Mouse (Mus musculus): Measurements from ENCODE around the gene Cfap61. TPM values are rescaled to one million over a fixed set of nuclear protein-coding genes. Genes with fewer than 3 reads are reported as not detected.

Cfap61 gene
- polyA plus RNA-seq, 1 experiment from 2014 or later = 1.6 TPM

DNA sequence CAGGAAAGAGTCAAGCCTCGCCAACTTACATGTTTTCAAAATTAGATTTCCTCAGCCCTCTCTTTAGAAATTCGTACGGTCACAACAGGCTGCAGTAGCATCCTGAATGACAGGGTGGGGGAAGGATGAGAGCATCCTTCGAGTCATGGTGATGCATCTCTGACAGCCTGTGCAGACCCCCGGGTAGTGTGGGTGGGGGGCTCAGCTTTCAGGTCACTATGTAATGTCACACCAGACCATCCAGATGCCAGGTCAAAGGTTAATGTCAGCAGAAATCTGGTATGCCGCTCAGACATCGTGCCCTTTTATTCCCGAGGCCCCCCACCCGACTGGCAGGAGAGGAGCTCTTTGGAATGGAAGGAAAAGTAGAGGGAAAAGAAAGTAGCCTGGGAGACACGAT lies 15.7 kb downstream of the Cfap61 start:
- 52% methylated on average over 10 of the region's 10 CpGs for WGBS
- H3K4me1 ChIP-seq = no peaks in the 10 kb centered on the region
- no peak overlapping the region for H3K4me3 ChIP-seq
- no peaks in the 10 kb centered on the region for H3K9me3 ChIP-seq
- H3K4me2 ChIP-seq = no peak overlapping the region
- H3K27ac ChIP-seq (replicated peaks) = no peak overlapping the region
- no peaks in the 10 kb centered on the region for H3K27me3 ChIP-seq (replicated peaks)
- no peak for ATAC-seq (ENCODE audit: extremely low read depth, insufficient number of reproducible peaks, low FRiP score, low TSS enrichment)
- H3K9ac ChIP-seq = no peak overlapping the region
- H3K36me3 ChIP-seq = no peaks in the 10 kb centered on the region

- ATAC-seq (ENCODE audit: extremely low read depth, insufficient number of reproducible peaks, low FRiP score, low TSS enrichment) = no peak
- Histone ChIP-seq H3K4me3 (no peak overlapping the region), H3K27me3 (replicated peaks) (no peaks in the 10 kb centered on the region)
Measured at GRCm38 (mm10) chr2:145952726-145953125, 18.1 kb downstream of the Cfap61 start.

DNA sequence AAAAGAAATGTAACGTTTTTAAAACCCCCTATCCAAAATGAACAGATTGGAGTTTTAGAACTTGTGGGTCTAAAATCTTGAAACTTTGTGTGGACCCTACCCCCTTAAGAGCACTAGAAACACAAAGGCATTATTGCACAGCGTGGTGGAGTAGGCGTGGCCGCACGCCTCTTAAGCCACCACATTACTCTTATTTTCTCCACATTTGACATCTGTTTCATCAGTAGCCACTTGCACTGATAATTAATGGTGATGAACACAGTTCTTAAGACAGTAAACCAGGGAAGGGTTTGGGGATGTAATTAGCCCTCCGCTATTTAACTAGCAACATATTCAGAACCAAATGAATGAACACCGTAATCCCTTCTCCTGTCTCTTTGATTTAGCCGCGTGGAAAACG lies 21.3 kb downstream of the Cfap61 start:
- Histone ChIP-seq H3K36me3 (no peaks in the 10 kb centered on the region), H3K4me1 (0 out of 2 replicates have a peak, but pooled peaks cover 3% of the 10 kb centered on the region), H3K4me3 (no peak overlapping the region), H3K27me3 (replicated peaks) (0 out of 2 replicates have a peak, but pooled peaks cover 4% of the 10 kb centered on the region), H3K4me2 (no peak overlapping the region), H3K9ac (no peak overlapping the region), H3K27ac (replicated peaks) (no peak overlapping the region), H3K9me3 (no peaks in the 10 kb centered on the region)
- 76% methylated on average over 10 of the region's 10 CpGs for WGBS
- ATAC-seq (ENCODE audit: extremely low read depth, insufficient number of reproducible peaks, low FRiP score, low TSS enrichment) = no peak

More at GRCm38 (mm10) chr2:145952726-145953125, 18.1 kb downstream of the Cfap61 start:
- WGBS = 77% methylated on average over 5 of the region's 5 CpGs
- Histone ChIP-seq H3K4me1 (0 out of 2 replicates have a peak, but pooled peaks cover under 1% of the 10 kb centered on the region), H3K9me3 (no peaks in the 10 kb centered on the region), H3K36me3 (no peaks in the 10 kb centered on the region), H3K4me2 (no peak overlapping the region), H3K27ac (replicated peaks) (no peak overlapping the region), H3K9ac (no peak overlapping the region)

GRCm38 (mm10) chr2:145956318-145956717 lies 21.7 kb downstream of the Cfap61 start:
- H3K27ac ChIP-seq (replicated peaks) = no peak overlapping the region
- H3K4me1 ChIP-seq = 0 out of 2 replicates have a peak, but pooled peaks cover 3% of the 10 kb centered on the region
- no peak overlapping the region for H3K9ac ChIP-seq
- no peak overlapping the region for H3K4me2 ChIP-seq
- 79% methylated on average over 5 of the region's 5 CpGs for WGBS
- no peak overlapping the region for H3K4me3 ChIP-seq
- no peaks in the 10 kb centered on the region for H3K9me3 ChIP-seq
- no peak for ATAC-seq (ENCODE audit: extremely low read depth, insufficient number of reproducible peaks, low FRiP score, low TSS enrichment)
- 0 out of 2 replicates have a peak, but pooled peaks cover 4% of the 10 kb centered on the region for H3K27me3 ChIP-seq (replicated peaks)
- no peaks in the 10 kb centered on the region for H3K36me3 ChIP-seq

DNA sequence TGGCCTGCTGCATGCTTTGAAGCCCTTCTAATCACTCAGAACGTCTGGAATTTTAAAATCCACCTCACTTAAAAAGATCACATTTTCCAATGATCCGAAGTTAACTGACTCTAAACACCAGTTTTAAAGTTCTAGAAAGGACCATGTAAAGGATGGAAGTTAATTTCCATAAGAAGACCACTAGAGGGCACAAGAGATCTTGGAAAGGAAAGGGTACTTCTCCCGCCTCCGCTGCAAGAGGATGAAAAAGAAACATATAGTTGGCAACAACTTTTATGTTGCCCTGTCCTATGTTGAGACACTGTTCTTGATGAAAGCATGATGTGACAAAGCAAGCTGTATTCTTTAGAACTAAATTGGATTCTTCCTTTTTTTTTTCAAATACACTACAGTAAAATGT lies 22.9 kb downstream of the Cfap61 start:
- Histone ChIP-seq H3K4me1 (0 out of 2 replicates have a peak, but pooled peaks cover 3% of the 10 kb centered on the region), H3K9me3 (no peaks in the 10 kb centered on the region), H3K4me2 (no peak overlapping the region), H3K9ac (no peak overlapping the region), H3K27ac (replicated peaks) (no peak overlapping the region), H3K27me3 (replicated peaks) (0 out of 2 replicates have a peak, but pooled peaks cover 4% of the 10 kb centered on the region), H3K36me3 (no peaks in the 10 kb centered on the region), H3K4me3 (no peak overlapping the region)
- WGBS = 12% methylated on average over 4 of the region's 4 CpGs
- ATAC-seq (ENCODE audit: extremely low read depth, insufficient number of reproducible peaks, low FRiP score, low TSS enrichment) = no peak

- Histone ChIP-seq H3K9me3 (no peaks in the 10 kb centered on the region), H3K4me1 (0 out of 2 replicates have a peak, but pooled peaks cover 3% of the 10 kb centered on the region), H3K9ac (no peak overlapping the region), H3K4me2 (no peak overlapping the region), H3K27ac (replicated peaks) (no peak overlapping the region), H3K4me3 (no peak overlapping the region), H3K36me3 (no peaks in the 10 kb centered on the region), H3K27me3 (replicated peaks) (0 out of 2 replicates have a peak, but pooled peaks cover 4% of the 10 kb centered on the region)
- ATAC-seq (ENCODE audit: extremely low read depth, insufficient number of reproducible peaks, low FRiP score, low TSS enrichment) = no peak
- WGBS = 78% methylated on average over 6 of the region's 6 CpGs
Measured at GRCm38 (mm10) chr2:145958097-145958496, 23.5 kb downstream of the Cfap61 start.

DNA sequence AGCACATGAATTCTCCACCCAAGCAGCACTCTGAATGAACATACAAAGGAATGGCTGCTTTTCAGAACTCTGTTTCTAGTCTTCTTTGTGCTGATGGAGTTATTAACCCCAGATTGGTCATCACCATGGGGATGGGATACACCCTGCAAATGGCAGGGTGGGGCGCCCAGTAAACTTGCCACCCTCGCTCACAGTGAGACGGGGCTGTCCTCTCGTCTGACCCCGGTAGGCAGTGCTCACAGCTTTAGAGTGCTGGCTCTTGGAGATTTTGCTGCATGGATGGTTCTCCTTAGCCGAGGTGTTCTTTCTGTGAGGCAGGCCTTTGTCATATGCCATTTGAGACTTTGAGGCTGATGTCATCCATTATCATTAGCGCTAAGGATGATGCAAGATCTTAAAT lies 24.0 kb downstream of the Cfap61 start:
- H3K36me3 ChIP-seq = no peaks in the 10 kb centered on the region
- 0 out of 2 replicates have a peak, but pooled peaks cover 3% of the 10 kb centered on the region for H3K4me1 ChIP-seq
- WGBS = 81% methylated on average over 7 of the region's 7 CpGs
- no peak for ATAC-seq (ENCODE audit: extremely low read depth, insufficient number of reproducible peaks, low FRiP score, low TSS enrichment)
- H3K9me3 ChIP-seq = no peaks in the 10 kb centered on the region
- no peak overlapping the region for H3K4me2 ChIP-seq
- H3K4me3 ChIP-seq = no peak overlapping the region
- no peak overlapping the region for H3K9ac ChIP-seq
- no peak overlapping the region for H3K27ac ChIP-seq (replicated peaks)
- H3K27me3 ChIP-seq (replicated peaks) = 0 out of 2 replicates have a peak, but pooled peaks cover 4% of the 10 kb centered on the region

GRCm38 (mm10) chr2:145961861-145962260 lies 27.3 kb downstream of the Cfap61 start:
- no peaks in the 10 kb centered on the region for H3K36me3 ChIP-seq
- WGBS = 76% methylated on average over 5 of the region's 5 CpGs
- no peak overlapping the region for H3K9ac ChIP-seq
- no peak overlapping the region for H3K27ac ChIP-seq (replicated peaks)
- H3K4me3 ChIP-seq = no peak overlapping the region
- no peak for ATAC-seq (ENCODE audit: extremely low read depth, insufficient number of reproducible peaks, low FRiP score, low TSS enrichment)
- 0 out of 2 replicates have a peak, but pooled peaks cover 3% of the 10 kb centered on the region for H3K4me1 ChIP-seq
- no peaks in the 10 kb centered on the region for H3K9me3 ChIP-seq
- H3K27me3 ChIP-seq (replicated peaks) = 0 out of 2 replicates have a peak, but pooled peaks cover 4% of the 10 kb centered on the region
- H3K4me2 ChIP-seq = no peak overlapping the region

- H3K27me3 ChIP-seq (replicated peaks) = no peaks in the 10 kb centered on the region
- no peak overlapping the region for H3K9ac ChIP-seq
- H3K4me3 ChIP-seq = no peak overlapping the region
- no peaks in the 10 kb centered on the region for H3K9me3 ChIP-seq
- H3K27ac ChIP-seq (replicated peaks) = no peak overlapping the region
- no peak overlapping the region for H3K4me2 ChIP-seq
- no peak for ATAC-seq (ENCODE audit: extremely low read depth, insufficient number of reproducible peaks, low FRiP score, low TSS enrichment)
- H3K4me1 ChIP-seq = no peaks in the 10 kb centered on the region
- no peaks in the 10 kb centered on the region for H3K36me3 ChIP-seq
- 80% methylated on average over 12 of the region's 12 CpGs for WGBS
Measured at GRCm38 (mm10) chr2:145970751-145971150, 36.2 kb downstream of the Cfap61 start.

GRCm38 (mm10) chr2:145971237-145972010 lies 36.8 kb downstream of the Cfap61 start:
- Histone ChIP-seq H3K9me3 (no peaks in the 10 kb centered on the region), H3K4me1 (no peaks in the 10 kb centered on the region), H3K27me3 (replicated peaks) (no peaks in the 10 kb centered on the region), H3K4me2 (no peak overlapping the region), H3K4me3 (no peak overlapping the region), H3K9ac (no peak overlapping the region), H3K27ac (replicated peaks) (no peak overlapping the region), H3K36me3 (no peaks in the 10 kb centered on the region)
- ATAC-seq (ENCODE audit: extremely low read depth, insufficient number of reproducible peaks, low FRiP score, low TSS enrichment) = no peak
- WGBS = 85% methylated on average over 20 of the region's 20 CpGs

GRCm38 (mm10) chr2:145972571-145972970 lies 38.0 kb downstream of the Cfap61 start:
- ATAC-seq (ENCODE audit: extremely low read depth, insufficient number of reproducible peaks, low FRiP score, low TSS enrichment) = no peak
- no peak overlapping the region for H3K9ac ChIP-seq
- H3K4me1 ChIP-seq = no peaks in the 10 kb centered on the region
- WGBS = 74% methylated on average over 4 of the region's 4 CpGs
- no peaks in the 10 kb centered on the region for H3K36me3 ChIP-seq
- H3K9me3 ChIP-seq = no peaks in the 10 kb centered on the region
- no peak overlapping the region for H3K4me3 ChIP-seq
- H3K27ac ChIP-seq (replicated peaks) = no peak overlapping the region
- no peak overlapping the region for H3K4me2 ChIP-seq
- no peaks in the 10 kb centered on the region for H3K27me3 ChIP-seq (replicated peaks)

DNA sequence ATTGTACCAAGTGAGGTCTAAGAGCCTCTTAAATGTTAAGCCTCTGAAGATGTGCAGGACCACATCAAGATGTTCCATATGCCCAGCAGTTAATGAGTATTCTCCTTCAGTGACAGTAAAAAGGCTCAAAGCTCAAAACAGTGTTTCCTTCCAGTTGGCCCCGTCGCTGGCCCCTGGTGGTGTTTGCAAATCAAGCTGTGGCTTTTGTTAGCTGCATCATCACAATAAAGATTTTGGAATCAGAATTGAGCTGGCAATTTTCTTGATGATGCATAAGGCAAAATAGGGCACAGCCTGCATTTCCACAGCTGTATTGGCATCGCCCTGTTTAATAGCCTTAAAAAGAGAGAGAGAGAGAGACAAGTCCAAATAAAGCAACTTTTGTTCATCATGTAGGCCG lies 45.0 kb downstream of the Cfap61 start:
- no peak overlapping the region for H3K27ac ChIP-seq (replicated peaks)
- H3K4me2 ChIP-seq = no peak overlapping the region
- no peak overlapping the region for H3K4me3 ChIP-seq
- H3K27me3 ChIP-seq (replicated peaks) = no peaks in the 10 kb centered on the region
- H3K36me3 ChIP-seq = no peaks in the 10 kb centered on the region
- 72% methylated on average over 4 of the region's 4 CpGs for WGBS
- H3K4me1 ChIP-seq = no peaks in the 10 kb centered on the region
- no peak overlapping the region for H3K9ac ChIP-seq
- ATAC-seq (ENCODE audit: extremely low read depth, insufficient number of reproducible peaks, low FRiP score, low TSS enrichment) = no peak
- no peaks in the 10 kb centered on the region for H3K9me3 ChIP-seq
